Comparison of ENCODE assay signal across 9 mouse cellular contexts in genomic region chr12:13532731-13533365, GRCm38 (mm10).
A peak's percentile ranks its signal among the peaks of the same experiment; 100 is the strongest.
DNase-seq lines count a peak whose midpoint lies in the region; ATAC-seq and TF ChIP-seq lines count a peak whose summit lies in the region.
"Had no signal": no experiment of that assay in that cellular context is flagged by ENCODE, and none has a peak within 500 bp of the region (broad histone marks: within the 10 kb centered on the region; RNA-seq: fewer than 3 reads in every experiment).

No protein-coding gene starts in this region.

- no peak for ATAC-seq in kidney, embryonic 14.5 days (ENCODE audit: low FRiP score, low TSS enrichment)
- no peak for ATAC-seq in frontal cortex, adult (ENCODE audit: low TSS enrichment)
- ATAC-seq: inflammation-experienced regulatory T-cells, adult 6 months had no signal

- TF ChIP-seq CTCF in kidney, adult 2 months (conservative IDR thresholded peaks at IDR 0.05; ENCODE audit: insufficient read depth, insufficient read length, low read depth, low read length), result peak; percentile 30

- no peaks in the 10 kb centered on the region for H3K36me3 ChIP-seq in kidney, adult 2 months (ENCODE audit: control insufficient read depth, insufficient read depth, low read length)
- H3K36me3 ChIP-seq in kidney, embryonic 14.5 days (ENCODE audit: control insufficient read depth, insufficient read depth, low read length), result no peaks in the 10 kb centered on the region

- no peak for DNase-seq in kidney, adult 2 months
- DNase-seq in A20 (ENCODE audit: low read depth, low spot score) (peak; percentile 49), ES-CJ7 (ENCODE audit: low read depth, low spot score) (peak; percentile 12)
- DNase-seq in forelimb bud, embryonic 11.5 days (ENCODE audit: low read depth, low spot score), result peak; percentile 8
- no peak for DNase-seq in right cerebral cortex, postnatal 25 days
- DNase-seq: left cerebral cortex, postnatal 4 days had no signal

- no peak overlapping the region for H3K9ac ChIP-seq in kidney, embryonic 14.5 days (ENCODE audit: low read depth, low read length)

- H3K27me3 ChIP-seq in kidney, adult 2 months (replicated peaks; ENCODE audit: control insufficient read depth, insufficient read depth, low read length), result no peaks in the 10 kb centered on the region
- no peaks in the 10 kb centered on the region for H3K27me3 ChIP-seq in kidney, embryonic 14.5 days (ENCODE audit: control insufficient read depth, insufficient read depth, low read length)

- H3K4me2 ChIP-seq in kidney, embryonic 14.5 days (replicated peaks; ENCODE audit: low read depth, low read length), result no peak overlapping the region

- H3K9me3 ChIP-seq in kidney, embryonic 14.5 days (ENCODE audit: control insufficient read depth, low read length), result no peaks in the 10 kb centered on the region

- H3K4me1 ChIP-seq in kidney, adult 2 months (ENCODE audit: control insufficient read depth, insufficient read depth, low read length), result no peaks in the 10 kb centered on the region
- H3K4me1 ChIP-seq in kidney, embryonic 14.5 days (ENCODE audit: control insufficient read depth, insufficient read depth, low read length), result no peaks in the 10 kb centered on the region

- no peak for TF ChIP-seq POLR2A in kidney, adult 2 months (IDR thresholded peaks at IDR 0.05; ENCODE audit: low read depth, low read length)

- no peak overlapping the region for H3K27ac ChIP-seq in kidney, adult 2 months (ENCODE audit: insufficient read depth, low read depth, low read length)
- no peak overlapping the region for H3K27ac ChIP-seq in kidney, embryonic 14.5 days (ENCODE audit: low read depth, low read length)

- no peak overlapping the region for H3K4me3 ChIP-seq in kidney, adult 2 months (ENCODE audit: insufficient read depth, low read depth, low read length)
- no peak overlapping the region for H3K4me3 ChIP-seq in kidney, embryonic 14.5 days (ENCODE audit: low read length)

- 81% methylated on average over 1 of the region's 1 CpGs for WGBS in kidney, adult 2 months
- WGBS in kidney, embryonic 14.5 days, result 89% methylated on average over 1 of the region's 1 CpGs

Comparison
In these comparisons a context has a peak if more than half of its experiments do, and no peak if none do; other contexts are left out.
1. DNase-seq: peak in A20 (single experiment), ES-CJ7 (single experiment) and forelimb bud, embryonic 11.5 days (single experiment); none in kidney, adult 2 months (single experiment) and right cerebral cortex, postnatal 25 days (single experiment).